Mouse (Mus musculus): ENCODE measurements around the gene 9330161L09Rik.
A peak's percentile ranks its signal among the peaks of the same experiment; 100 is the strongest.

The 9330161L09Rik gene

DNA sequence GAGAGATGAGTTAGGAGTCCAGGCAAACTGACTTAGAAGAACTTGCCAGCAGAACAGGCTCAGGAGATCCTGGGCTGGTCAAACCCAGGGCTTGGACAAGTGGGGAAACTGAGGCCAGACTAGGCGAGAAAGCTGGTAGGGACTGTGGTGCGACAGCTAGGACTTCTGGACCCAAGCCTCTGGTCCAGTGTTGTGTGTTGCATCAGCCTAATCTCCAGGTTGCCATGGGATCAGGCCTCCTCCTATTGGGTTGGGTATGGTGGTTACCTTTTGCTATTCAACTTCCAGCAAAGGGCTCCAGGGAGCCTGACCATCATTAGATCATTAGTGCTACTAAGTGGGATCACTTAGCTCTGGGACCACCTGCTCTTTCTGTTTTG is 18.3 kb downstream of the 9330161L09Rik start:
- DNase-seq (ENCODE audit: low spot score), result no peak

DNA sequence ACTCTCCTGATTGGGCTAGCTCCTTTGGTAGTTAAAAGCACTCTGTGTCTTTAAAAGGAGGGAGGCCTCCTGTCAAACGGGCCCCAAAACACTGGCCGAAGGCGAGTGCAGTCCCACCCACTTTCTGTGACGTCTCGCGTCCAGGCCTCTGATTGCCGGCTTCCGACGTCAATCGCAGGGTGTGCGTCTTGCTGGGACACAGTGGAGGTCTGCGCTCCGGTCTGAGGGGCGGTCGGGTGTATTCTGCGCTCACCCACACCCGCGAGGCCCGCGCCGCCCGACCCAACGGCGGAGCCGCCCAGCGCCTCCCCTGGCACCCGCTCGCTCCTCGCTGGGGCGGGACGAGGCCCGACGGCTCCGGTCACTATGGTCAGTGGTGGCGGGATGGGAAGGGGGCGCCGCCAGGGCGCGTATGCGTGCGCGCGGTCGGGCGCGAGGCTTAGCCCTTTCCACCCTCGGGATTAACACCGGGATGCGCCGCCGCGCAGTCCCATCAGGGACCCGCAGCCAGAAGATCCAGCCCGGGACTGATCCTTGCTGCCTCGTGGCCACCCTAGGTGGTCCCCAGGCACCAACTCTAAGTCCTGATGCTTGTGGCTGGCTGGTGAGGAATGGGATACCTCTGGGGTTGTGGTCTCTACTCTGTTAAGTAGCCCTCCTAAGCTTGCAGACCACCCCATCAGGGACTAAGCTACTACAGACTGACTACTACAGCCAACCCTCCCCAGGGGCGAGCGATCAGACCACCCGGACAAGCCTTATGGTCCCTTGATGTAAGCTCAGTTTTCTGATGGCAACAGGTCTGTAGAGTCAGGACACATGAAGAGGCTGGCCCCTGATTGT is 18.9 kb downstream of the 9330161L09Rik start, which contains the start of gene Otub2:
Gene Otub2 (plus strand): TSS at position 178 of the 843 bp plus-strand sequence.
- DNase-seq (ENCODE audit: low spot score), result peak; percentile 95

DNA sequence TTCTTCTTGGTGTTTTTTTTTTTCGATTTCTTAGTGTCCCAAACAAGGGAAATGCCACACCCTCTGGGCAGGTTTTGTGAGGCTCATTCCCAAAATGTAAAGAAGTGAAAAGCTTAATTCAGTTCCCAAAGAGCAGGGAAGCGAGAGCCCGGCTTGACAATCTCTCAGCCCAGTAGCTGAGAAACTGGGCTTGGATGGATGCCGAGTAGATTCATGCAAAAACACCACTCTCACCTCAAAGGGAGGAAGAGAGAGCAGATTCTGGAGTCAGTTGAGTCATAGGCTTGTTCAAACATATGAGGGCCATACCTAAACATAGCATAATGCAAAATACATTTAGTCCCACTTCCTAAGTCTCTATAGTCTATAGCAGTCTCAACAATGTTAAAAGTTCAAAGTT is 27.4 kb downstream of the 9330161L09Rik start:
- DNase-seq (ENCODE audit: low spot score), result no peak

DNA sequence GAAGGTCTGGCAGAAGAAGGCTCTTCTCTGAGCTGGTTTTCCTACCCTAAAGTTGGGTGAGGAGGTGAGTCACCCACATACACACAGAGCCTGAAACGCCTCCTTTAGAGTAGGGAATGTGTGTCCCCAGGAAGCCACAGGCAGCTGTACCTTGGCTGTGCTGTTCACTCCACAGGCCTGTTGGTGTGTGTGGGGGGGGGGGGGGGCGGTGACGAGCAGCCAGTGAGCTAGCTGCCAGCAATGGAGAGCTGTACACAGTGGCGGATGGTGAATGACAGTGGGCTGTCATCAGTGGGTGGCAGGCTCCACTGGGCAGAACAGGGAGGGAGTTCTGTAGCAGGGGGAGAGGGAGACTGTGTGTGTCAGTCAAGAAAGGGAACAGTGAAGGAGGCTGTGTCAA is 30.8 kb downstream of the 9330161L09Rik start:
- DNase-seq (ENCODE audit: low spot score), result no peak

DNA sequence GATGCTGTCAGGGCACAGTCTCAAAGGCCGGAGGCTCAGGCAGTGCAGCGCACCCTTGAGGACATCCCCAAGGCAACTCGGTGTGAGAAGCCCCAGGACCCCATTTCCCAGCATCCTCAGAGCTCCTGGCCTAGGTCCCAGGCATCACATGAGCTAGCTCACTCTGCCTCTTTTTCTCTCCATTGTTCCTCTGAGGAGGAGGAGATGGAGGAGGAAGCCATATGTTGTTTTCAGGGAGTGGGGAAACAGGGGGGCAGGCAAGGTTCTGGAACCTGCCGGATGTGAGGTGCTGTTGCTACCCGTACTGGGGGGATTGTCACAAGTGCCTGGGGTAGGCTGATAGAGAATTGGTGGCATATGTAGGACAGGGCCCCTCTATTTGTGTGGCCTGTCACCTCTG is 31.5 kb downstream of the 9330161L09Rik start:
- no peak for DNase-seq (ENCODE audit: low spot score)

DNA sequence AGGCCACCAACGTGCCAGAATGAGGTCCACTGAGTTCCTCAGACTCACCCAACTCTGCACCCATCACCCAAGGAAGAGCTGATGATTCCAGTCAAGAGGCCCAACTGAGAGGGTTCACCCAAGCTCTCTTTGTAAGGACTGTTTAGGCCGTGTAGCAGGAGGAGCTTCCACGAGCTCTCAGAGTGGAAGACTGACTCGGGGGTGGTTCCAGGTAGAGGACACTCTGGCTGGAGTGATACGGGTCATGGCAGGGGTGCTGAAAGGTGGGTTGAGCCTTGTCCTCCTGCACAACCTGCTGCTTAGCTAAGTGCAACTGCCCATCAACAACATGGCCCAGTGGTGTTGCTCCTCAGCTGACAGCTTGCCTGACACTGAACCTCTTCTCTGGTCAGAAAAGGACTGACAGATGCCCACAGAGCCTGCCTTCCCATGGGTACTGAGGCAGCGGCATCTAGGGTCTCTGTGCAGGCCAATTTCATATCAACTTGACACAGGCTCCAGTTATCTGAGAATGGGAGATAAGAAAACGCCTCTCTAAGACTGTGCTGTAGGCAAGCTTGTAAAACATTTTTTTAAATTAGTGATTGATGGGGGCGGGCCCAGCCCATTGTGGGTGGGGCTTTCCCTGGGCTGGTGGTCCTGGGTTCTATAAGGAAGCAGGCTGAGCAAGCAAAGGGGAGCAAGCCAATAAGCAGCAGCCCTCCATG is 33.9 kb downstream of the 9330161L09Rik start:
- DNase-seq (ENCODE audit: low spot score), result no peak

DNA sequence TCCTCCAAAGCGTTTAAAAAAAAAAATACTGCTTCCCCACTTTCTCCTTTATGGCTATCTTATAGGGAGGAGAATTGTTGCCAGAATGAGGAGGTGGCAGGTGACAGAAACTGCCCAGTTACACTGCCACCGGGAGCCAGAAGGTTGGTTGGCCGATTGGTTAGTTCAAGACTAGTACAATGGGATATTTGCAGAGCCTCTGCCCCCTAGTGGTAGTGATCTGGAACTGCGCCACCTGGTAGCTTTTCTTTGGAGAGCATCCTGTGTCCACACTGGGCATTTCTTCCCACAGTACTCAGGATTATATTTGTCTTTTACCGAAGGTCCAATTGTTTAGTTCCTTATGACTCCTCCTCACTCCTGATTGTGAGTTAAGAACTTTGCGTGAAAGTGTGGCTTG is 35.9 kb downstream of the 9330161L09Rik start:
- no peak for DNase-seq (ENCODE audit: low spot score)

DNA sequence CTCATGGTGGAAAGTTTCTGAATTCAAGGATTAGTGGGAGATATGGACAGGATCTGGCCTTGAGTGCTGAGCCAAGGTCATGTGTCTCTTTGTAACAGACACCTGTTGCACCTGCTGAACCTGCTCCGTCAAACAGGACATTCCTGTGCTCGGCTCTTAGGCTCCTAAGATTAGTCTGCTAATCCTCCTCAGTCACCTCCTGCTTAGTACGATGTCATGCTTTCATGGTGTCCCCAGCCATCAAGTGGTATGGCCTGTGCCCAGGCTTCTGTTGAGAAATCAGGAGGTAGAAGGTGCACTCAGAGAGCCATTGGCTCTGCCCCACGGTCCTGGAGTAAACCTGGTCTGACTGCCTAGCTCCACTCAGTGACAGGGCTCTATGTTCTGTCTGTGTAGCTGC is 36.8 kb downstream of the 9330161L09Rik start:
- no peak for DNase-seq (ENCODE audit: low spot score)

DNA sequence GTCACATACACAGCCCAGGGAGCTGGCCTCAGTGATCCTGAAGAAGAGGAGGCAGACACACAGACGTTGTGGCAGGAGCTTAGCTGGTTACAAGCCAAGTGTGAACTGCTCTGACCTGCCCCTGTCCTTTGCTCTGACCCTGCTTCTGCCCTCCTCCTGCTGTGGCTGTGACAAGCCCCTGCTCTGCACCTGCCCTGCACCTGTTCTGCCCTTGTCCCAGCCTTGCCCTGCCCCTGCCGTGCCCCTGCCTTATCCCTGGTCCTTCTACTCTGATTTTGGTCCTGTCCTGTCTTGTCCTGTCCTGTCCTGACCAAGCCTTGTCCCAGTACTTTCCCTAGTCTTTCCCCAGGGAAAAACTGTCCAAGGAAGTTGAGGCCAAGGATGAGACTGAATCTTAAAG is 38.8 kb downstream of the 9330161L09Rik start:
- no peak for DNase-seq (ENCODE audit: low spot score)

DNA sequence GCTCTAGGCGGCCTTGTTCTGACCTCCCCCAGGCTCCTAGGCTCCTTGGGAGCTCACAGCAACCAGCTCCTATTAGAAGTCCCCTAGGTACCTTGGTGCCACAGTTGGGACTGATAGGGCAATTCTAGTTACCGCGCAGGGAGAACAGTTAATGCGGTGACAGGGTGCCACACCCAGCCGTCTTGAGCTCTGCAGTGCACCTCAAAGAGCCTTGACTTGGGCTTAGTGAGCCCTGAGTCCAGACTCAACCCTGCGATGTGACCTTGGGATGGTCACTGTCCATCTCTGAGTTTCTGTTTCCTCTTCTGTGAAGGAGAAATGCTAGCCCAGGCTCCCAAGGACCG is 39.3 kb downstream of the 9330161L09Rik start:
- no peak for DNase-seq (ENCODE audit: low spot score)

DNA sequence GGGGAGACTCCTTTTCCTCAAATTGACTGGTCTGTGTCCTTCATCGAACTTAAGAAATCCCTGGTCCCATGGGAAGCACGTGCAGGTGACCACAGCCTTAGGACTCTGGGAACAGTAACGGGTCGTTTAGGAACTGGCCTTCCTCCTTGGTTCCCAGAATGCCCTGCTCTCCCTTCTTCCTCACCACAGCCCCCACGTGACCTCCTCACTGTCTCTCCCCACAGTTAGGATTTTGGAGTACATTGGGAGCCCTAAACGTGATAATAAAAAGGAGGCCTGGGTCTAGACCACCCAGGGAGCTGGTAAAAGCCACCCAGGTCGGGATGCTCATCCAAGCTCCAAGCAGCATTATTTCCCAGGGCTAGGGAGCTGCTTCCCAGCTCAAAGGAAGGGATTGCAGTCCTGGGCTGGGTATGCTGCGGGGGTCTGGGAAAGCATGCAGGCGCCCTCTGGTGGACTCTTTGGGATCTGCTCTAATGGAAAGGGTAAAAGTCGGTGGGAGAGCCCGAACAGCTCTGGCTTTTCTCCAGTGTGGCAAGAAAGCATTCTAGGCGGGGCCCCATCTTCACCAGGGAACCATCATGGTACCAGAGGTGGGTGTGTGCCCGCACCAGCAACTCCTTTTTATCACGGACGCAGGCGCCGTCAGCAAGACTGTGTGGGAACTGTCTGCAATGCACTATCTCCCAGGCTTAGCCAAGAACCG is 39.8 kb downstream of the 9330161L09Rik start:
- no peak for DNase-seq (ENCODE audit: low spot score)

DNA sequence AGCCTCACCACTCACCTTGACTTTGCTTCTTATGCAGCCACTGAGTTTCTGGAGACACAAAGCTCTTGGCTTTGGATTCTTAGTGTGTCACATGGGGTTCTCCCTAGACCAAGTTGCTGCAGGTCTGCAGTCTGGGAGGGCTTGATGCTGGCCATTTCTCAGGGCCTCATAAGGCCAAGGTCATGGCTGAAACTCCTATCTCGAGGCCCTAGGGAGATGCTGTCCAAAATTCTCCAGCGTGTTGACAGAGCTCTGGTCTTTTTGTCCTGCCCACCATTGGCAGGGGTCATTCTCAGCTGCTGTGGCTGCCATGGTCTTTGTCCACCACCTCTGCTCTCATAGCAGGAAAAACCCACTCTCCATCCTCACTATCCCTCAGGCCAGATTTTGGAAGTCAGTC is 40.4 kb downstream of the 9330161L09Rik start:
- no peak for DNase-seq (ENCODE audit: low spot score)

DNA sequence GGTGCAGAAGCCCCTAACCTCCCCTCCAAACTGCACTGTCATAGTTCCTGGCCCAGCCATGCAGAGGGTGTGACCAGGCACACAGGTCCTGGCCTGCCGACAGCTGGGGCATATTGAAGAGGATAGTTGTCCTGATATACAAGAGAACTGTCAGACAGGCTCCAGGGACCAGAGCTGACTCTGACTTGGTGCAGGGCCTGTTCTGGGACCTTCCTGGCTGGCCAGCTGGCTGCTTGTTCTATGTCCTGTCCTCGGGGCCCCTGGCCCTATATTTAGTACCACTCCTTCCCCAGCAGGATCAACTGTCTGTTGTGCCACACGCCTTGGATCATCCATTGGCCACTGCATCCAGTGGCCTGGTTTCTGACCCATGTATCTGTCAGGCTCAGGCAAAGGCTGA is 45.3 kb downstream of the 9330161L09Rik start:
- no peak for DNase-seq (ENCODE audit: low spot score)

DNA sequence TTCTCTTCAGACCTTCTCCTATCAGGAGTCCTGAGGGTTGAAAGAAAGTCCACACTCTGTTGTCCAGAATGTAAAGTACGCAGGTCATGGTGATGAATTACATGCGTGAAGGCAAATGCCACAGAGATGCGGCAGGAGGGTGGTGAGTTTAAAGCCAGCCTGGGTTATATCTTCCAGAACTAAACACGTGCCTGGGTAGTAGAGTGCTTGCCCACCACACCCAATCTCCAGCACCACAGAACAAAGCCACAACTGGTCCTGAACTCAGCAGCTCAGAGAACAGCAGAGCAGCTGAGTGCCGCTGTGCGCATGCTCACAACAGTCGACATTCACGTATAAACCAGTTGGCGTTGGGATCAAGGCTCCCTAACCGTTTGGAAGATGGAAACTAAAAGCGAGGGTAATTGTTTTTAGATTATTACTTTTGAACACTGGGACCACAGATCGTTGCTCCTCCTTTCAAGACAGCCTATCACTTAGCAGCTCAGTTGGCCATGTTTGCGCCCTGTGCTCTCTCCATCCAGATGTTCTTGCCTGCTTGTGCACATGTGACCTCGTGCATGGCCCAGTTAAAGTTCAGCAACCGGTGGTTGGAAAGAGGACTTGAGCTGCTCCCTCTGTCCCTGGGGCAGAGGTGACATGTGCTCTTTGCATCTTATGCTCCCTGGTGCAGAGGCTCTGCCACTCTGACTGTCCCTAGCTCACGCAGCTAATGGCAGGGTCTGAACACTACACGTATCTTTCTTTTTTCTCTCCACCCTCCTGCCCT is 45.9 kb downstream of the 9330161L09Rik start:
- DNase-seq (ENCODE audit: low spot score), result no peak

DNA sequence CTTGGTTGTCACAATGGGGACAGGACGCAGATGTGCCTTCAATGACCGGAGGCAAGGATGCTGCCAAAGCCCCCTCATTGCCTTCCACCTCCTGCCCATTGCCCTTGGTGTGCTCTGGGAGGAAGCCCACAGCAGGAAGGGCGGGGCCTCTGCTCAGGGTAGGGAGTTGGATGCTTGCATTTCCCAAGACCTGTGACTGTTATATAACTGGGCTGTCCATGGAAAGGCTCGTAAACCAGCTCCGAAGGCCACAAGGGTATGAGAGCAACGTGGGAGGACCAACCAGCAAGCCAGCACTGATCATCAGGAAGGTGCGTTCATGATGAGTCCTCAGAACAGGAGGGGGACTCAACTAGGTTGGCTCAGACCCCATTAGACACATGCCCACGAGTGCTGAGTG is 46.8 kb downstream of the 9330161L09Rik start:
- DNase-seq (ENCODE audit: low spot score), result no peak

DNA sequence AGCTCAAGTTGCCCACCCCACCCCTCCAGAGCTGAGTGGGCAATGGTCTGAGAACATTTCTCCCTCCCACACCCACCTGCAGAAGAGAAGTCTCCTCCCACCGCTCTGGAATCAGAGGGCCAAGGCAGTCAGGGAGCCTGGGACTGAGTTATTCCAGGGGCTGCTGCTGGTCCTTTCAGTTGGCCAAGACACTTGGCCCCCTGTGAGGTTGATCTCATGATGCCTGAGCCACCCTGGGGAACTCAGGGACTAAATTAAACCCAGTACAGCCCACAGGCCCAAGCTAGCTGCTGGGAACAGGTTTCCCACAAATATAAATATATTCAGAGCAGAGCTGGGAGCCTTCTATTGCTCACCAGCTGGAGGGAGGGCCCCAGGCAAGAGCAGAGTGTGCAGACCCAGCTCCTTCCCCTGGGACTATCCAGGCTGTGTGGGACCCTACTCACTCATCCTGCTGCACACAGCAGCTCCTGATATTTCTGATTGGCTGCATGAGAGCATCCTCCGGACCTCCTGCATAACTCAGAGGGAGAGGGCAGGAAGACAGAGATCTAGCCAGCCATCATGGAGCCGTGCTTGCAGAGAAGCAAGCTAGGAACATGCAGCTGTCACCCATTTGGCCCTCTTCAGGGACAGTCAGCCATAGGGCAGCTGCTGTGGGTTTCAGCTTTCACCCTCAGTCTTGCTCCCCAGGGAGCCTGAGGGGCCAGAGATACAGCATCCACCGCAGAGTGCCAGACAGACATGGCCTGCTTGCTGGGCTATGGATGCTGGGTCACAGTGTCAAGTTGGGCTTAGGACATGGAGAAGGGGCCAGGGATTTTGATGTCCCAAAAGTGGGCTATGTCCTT is 48.4 kb downstream of the 9330161L09Rik start:
- DNase-seq (ENCODE audit: low spot score), result no peak

DNA sequence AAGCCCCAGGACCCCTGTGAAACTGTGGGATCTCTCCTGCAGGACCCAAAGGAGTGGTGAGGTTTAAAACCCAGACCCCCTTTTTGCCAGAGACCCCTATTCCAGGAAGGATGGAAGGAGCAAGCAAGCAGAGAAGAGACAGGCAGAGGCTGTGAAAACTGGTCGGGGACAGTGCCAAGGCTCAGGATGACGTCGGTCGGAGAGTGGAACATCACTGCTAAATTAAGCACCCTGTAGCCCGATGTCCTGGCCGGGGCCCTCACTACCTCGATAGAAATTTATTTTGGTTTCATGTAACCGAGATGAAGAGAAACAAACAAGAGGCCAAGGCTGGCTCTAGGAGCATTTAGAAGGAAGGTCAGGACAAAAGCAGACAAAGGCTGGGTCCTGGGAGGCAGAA is 49.4 kb downstream of the 9330161L09Rik start:
- DNase-seq (ENCODE audit: low spot score), result no peak
